Mouse (Mus musculus) lung, postnatal 0 days (tissue): ENCODE measurements around the gene Sdk1.

Experiments used
- CTCF ChIP-seq: IDR thresholded peaks from 2 replicates; pipeline ENCODE4 v1.5.1; 2016; ENCODE audit warnings: antibody characterized with exemption, mild to moderate bottlenecking
- EP300 ChIP-seq: IDR thresholded peaks from 2 replicates; pipeline ENCODE4 v1.6.1; 2016; ENCODE audit warnings: antibody characterized with exemption, mild to moderate bottlenecking, control low read depth

GRCm38 (mm10) chr5:142080661-142081060 is 839.4 kb downstream of the Sdk1 start:
- no peak; the same call in 1 of the 2 replicates for TF ChIP-seq CTCF
- TF ChIP-seq EP300, result no peak
